Mouse (Mus musculus) kidney, embryonic 15.5 days (tissue): Measurements from ENCODE around the gene Foxg1. TPM values are rescaled to one million over a fixed set of nuclear protein-coding genes. Genes with fewer than 3 reads are reported as not detected.

Source experiments
- ATAC-seq: fragments of 200-750 bp; cut with Nextera tagmentation; replicated peaks from 2 replicates; pipeline ENCODE4 v1.8.0; 2017; ENCODE audit warnings: moderate TSS enrichment; ENCODE audit not compliant: low FRiP score
- H3K27ac ChIP-seq: fragments of 300-500 bp; sonication (generic); 2 replicates; pipeline ENCODE4 v1.5.1; 2015; ENCODE audit warnings: mild to moderate bottlenecking, inconsistent platforms
- H3K27me3 ChIP-seq: fragments of 300-500 bp; sonication (generic); 2 replicates; pipeline ENCODE4 v1.6.1; 2015; ENCODE audit warnings: inconsistent platforms
- H3K36me3 ChIP-seq: fragments of 300-500 bp; sonication (generic); 2 replicates; pipeline ENCODE4 v1.6.1; 2015; ENCODE audit warnings: inconsistent platforms
- H3K4me1 ChIP-seq: fragments of 300-500 bp; sonication (generic); 2 replicates; pipeline ENCODE4 v1.6.1; 2015; ENCODE audit warnings: inconsistent platforms
- H3K4me2 ChIP-seq: fragments of 300-500 bp; sonication (generic); 2 replicates; pipeline ENCODE4 v1.6.1; 2015; ENCODE audit warnings: moderate library complexity, mild to moderate bottlenecking, inconsistent platforms
- H3K4me3 ChIP-seq: fragments of 300-500 bp; sonication (generic); replicated peaks from 2 replicates; pipeline ENCODE4 v1.5.1; 2015; ENCODE audit warnings: mild to moderate bottlenecking, inconsistent platforms
- H3K9ac ChIP-seq: fragments of 300-500 bp; sonication (generic); 2 replicates; pipeline ENCODE4 v1.6.1; 2015; ENCODE audit warnings: mild to moderate bottlenecking, inconsistent platforms
- H3K9me3 ChIP-seq: fragments of 300-500 bp; sonication (generic); replicated peaks from 2 replicates; pipeline ENCODE4 v1.6.1; 2016; ENCODE audit warnings: inconsistent platforms
- WGBS: fragments of 180-500 bp; shearing (Covaris S2); methylation state at CpG from one replicate; pipeline ENCODE4 v1.1.7; 2015; ENCODE audit warnings: mixed read lengths; 5-methylcytosine and 5-hydroxymethylcytosine counted together
- polyA plus RNA-seq: library from polyadenylated mRNA; unstranded; fragments of >200 nt; fragmentation: Nextera tagmentation; extraction: Ambion mirVana; gene quantifications from 2 replicates; pipeline ENCODE4 v1.2.1, GENCODE M21; 2015

The Foxg1 gene
- polyA plus RNA-seq, result not detected in 2 replicates

DNA sequence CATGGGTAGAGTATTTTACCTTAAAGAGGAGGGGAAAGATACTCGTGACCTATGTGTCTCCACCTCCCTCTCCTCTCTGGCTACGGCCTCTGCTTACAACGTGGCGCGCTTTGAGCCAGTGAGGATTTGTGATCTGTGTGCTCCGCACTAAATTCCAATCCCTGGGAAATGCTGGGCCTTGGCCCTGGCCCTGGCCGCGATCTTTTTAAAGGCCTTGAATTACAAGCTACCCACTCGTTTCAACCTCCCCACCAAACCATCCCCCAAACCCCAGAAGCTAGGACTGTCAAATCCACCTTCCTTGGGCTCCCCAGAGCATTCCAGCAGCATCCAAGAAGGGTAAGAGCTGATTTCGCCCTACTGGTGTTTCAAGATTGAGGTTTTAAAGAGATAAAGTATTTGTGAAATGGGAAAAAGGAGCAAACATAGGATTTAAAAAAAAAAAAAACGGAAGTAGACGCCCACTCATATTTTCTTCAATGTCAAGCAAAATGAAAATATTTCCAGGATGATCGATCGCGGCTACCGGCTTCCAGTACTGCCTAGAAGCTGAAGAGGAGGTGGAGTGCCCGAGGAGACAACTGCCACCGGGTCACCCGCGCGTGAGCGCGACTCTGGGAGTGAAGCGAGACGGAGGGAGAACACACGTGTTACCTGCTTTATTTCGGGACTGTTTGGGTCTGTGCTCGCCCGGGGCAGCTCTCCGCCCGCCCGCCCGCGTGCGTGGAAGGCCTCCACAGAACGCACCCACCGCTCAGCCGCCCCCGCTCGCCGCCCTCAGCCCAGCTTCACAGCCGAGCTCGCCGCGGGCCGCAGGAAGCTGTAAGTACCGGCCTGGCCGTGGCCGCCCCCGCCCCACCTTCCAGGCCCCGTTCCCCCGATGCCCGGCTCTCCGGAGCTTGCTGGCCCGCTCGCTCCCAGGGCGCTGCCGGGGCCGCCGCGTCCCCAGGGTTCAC lies at the start of gene Foxg1:
Foxg1 (plus strand) TSS at position 96 of the 956 bp plus-strand sequence.
- H3K4me3 ChIP-seq, result peak within 1 kb of the TSS; percentile 38
- H3K4me1 ChIP-seq, result peaks cover 14% of the 10 kb centered on the region
- 1% methylated on average over 58 of the region's 61 CpGs for whole genome bisulfite sequencing
- no peak within 1 kb of the TSS for H3K27ac ChIP-seq
- H3K36me3 ChIP-seq, result no peaks in the 10 kb centered on the region
- no peak within 1 kb of the TSS for H3K9ac ChIP-seq
- H3K27me3 ChIP-seq, result peaks cover 91% of the 10 kb centered on the region
- no peak; the same call in 1 of the 2 replicates for ATAC-seq
- H3K9me3 ChIP-seq, result no peaks in the 10 kb centered on the region
- peak within 1 kb of the TSS; percentile 56 for H3K4me2 ChIP-seq

DNA sequence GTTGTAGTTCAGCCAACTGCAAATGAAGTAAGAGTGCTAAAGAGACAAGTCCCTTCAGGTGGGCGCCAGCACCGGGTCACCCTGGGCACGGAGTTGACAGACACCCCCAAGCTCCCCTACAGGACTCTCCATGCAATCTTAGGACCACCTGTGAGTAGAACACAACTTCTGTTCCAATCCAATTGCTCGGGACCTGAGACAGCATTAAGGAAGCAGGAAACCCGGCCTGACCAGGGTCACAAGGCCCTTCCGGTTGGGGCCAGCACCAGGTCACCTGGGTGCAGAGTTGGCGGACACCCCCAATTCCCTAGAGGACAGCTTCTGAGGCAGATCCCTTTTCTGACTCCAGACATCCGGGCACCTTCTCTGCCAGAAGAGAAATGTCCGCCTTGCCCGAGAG lies 32.8 kb upstream of the Foxg1 start:
- no peak overlapping the region for H3K4me3 ChIP-seq
- H3K36me3 ChIP-seq, result no peaks in the 10 kb centered on the region
- no peaks in the 10 kb centered on the region for H3K9me3 ChIP-seq
- H3K4me1 ChIP-seq, result no peaks in the 10 kb centered on the region
- no peak for ATAC-seq
- no peak overlapping the region for H3K27ac ChIP-seq
- WGBS, result 85% methylated on average over 10 of the region's 10 CpGs
- H3K9ac ChIP-seq, result no peak overlapping the region
- no peak overlapping the region for H3K4me2 ChIP-seq
- H3K27me3 ChIP-seq, result no peaks in the 10 kb centered on the region

DNA sequence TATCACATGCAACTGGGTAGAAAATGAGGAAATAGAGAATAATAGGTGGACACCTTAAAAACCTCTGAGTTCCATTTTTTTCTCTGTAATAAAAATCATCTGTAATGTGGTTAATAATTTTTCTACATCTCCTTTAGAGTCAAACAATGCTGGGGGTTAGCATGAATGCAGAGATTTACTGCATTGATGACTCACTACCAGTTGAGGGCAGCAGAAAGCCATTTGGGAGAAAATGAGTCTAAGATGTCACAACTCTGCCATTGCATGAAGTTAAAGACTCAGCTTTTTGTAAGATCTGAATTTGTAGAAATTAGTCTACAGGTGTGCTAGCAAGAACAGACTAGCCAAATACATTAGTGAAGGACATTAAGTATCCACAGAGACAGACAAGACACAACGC lies 13.5 kb upstream of the Foxg1 start:
- no peak overlapping the region for H3K27ac ChIP-seq
- H3K4me2 ChIP-seq, result no peak overlapping the region
- peaks cover under 1% of the 10 kb centered on the region; the same call in 1 of the 2 replicates for H3K4me1 ChIP-seq
- WGBS, result 57% methylated on average over 1 of the region's 1 CpGs
- no peak overlapping the region for H3K9ac ChIP-seq
- no peak overlapping the region for H3K4me3 ChIP-seq
- H3K36me3 ChIP-seq, result no peaks in the 10 kb centered on the region
- H3K27me3 ChIP-seq, result peaks cover 50% of the 10 kb centered on the region
- no peaks in the 10 kb centered on the region for H3K9me3 ChIP-seq
- ATAC-seq, result no peak

DNA sequence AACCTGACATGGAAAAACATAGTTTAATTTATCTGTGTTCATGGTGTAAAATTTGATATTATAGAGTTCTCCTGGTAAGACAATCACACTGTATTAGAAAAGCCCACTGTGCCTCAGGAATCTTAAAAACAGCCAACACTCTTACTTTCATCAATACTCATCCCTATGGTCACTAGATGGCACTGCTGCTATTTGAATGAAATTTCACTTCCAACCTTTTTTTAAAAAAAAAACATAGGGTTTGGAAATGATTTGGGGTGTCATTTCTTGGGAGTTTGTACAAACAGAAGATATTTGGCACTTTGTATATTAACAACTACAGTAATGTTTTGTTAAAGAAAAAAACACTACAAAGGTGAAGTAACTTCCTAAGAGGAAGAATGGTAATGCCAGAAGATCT lies 10.3 kb upstream of the Foxg1 start:
- Histone ChIP-seq H3K36me3 (no peaks in the 10 kb centered on the region), H3K4me1 (peaks cover 8% of the 10 kb centered on the region; the same call in 1 of the 2 replicates), H3K9ac (no peak overlapping the region), H3K27me3 (peaks cover 76% of the 10 kb centered on the region), H3K4me2 (no peak overlapping the region), H3K27ac (no peak overlapping the region), H3K9me3 (no peaks in the 10 kb centered on the region), H3K4me3 (no peak overlapping the region)
- ATAC-seq, result no peak

DNA sequence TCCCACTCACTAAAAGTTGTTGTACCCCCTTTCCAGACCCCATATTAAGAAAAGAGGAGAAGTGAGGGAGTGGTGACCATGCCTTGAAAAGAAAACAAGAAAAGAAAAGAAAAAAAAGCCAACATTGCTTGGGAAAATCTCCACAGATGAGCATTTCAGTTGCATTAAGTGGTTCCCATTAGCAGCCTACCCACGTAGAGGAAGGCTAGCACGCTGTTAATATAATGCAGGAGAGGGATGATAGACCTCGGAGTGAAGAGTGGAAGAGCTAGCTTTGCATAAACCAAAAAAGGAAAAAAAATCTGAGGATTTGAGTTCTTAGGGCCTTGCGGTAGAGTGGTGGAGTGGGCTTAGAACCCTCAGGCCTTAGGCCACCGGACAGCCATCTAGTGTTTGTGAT lies 9.3 kb upstream of the Foxg1 start:
- H3K4me2 ChIP-seq, result no peak overlapping the region
- peaks cover 8% of the 10 kb centered on the region; the same call in 1 of the 2 replicates for H3K4me1 ChIP-seq
- no peak overlapping the region for H3K27ac ChIP-seq
- peaks cover 86% of the 10 kb centered on the region for H3K27me3 ChIP-seq
- H3K9me3 ChIP-seq, result no peaks in the 10 kb centered on the region
- 6% methylated on average over 5 of the region's 5 CpGs for WGBS
- ATAC-seq, result no peak
- H3K9ac ChIP-seq, result no peak overlapping the region
- no peak overlapping the region for H3K4me3 ChIP-seq
- no peaks in the 10 kb centered on the region for H3K36me3 ChIP-seq

DNA sequence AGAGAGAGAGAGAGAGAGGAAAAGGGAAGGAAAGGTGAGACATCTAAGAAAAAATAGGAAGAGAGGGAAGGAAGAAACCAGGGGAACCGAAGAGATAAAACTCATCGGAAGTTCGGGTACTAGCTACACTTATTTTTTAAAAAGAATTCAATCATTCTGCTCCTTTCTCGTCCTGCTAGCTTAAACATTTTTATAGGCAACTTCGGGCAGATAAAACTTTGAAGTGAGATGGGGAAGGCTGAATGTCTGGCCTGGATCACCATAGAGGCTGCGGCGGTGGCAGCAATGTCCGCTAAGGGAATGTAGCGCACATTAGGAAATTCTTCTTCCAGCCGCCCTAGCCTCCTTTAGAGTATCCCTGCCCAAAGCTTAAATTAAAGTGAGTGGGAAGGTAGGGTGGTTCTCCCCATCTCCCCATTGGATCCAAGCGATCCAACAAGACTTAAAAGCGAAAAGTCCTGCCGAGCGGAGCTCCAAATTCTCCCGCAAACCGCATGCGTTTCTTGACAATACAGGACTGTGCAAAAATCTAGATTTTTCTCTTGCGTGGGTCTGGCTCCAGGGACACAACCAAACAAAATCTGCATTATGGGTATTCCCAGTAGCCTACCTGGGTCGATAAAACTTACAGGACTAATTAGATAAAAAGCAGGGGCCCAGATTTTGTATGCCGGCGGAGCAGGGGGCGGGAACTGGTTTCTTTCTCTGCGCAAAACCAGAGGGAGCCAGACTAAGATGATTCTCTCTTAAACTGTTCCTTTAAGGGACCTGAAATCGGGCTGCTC lies 8.4 kb upstream of the Foxg1 start:
- Histone ChIP-seq H3K4me1 (peaks cover 8% of the 10 kb centered on the region; the same call in 1 of the 2 replicates), H3K27ac (no peak overlapping the region), H3K4me2 (peak overlapping the region; percentile 50), H3K9ac (no peak overlapping the region), H3K4me3 (peak overlapping the region; percentile 26), H3K36me3 (no peaks in the 10 kb centered on the region), H3K9me3 (no peaks in the 10 kb centered on the region), H3K27me3 (peaks cover 94% of the 10 kb centered on the region)
- under 1% methylated on average over 24 of the region's 24 CpGs for WGBS
- no peak for ATAC-seq

DNA sequence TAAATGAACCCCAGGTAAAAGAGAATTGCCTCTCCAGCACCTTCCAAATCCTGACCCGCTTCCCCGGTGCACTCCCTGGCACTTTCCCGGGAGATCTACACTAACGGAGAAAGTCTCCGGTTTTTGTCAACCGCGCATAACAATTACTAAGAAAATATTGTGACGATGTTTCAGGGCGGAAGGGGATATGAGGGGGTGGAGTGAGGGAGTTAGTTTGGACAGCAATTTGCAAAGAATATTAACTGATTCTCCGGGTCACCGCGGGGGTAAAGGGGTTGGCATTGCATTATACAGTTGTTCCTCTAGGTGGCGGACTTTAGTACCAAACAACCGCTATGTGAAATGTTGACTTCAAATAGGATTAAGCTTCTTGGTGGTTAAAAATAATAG lies 7.9 kb upstream of the Foxg1 start:
- H3K36me3 ChIP-seq, result no peaks in the 10 kb centered on the region
- H3K4me1 ChIP-seq, result peaks cover 8% of the 10 kb centered on the region; the same call in 1 of the 2 replicates
- ATAC-seq, result no peak
- H3K4me3 ChIP-seq, result peak overlapping the region; percentile 26
- WGBS, result under 1% methylated on average over 14 of the region's 14 CpGs
- no peaks in the 10 kb centered on the region for H3K9me3 ChIP-seq
- H3K4me2 ChIP-seq, result peak overlapping the region; percentile 50
- no peak overlapping the region for H3K27ac ChIP-seq
- no peak overlapping the region for H3K9ac ChIP-seq
- H3K27me3 ChIP-seq, result peaks cover 94% of the 10 kb centered on the region

DNA sequence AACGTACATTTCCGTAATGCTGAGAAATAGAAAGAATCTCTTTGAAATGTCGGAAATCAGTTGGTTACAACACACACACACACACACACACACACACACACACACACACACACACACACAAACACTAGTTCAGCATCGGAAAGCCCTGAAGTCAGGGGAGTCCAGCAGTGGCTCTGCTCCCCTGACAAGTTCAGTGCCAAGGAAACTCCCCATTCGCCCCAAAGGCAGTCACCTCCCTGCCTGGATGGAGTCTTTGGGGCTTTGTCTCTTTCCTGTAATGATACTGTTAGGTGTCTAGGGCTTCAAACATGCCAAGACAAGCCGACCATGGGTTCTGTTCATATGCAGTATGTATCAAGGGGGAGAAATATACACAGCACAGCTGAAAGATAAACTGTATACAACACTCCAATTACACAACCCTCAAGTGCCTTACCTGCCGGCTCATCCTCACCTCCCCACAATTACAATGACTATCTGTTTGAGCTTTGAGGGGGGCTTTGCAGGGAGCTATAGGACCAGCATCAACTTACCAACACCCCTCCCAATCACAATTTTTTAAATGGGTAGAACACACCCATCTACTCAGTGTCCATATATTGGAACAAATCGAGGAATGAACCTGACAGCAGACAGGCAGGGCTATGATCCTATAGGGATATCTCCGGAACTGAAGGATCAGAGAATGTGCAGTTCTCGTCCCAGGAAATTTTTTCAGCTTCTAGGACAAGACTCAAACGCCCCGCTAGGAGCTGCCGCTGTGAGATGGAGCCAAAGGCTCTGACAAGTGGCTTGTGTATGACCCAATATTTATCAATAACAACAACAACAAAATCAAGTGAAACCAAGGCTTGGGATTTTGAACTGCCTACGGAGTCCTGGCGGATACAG lies 6.8 kb upstream of the Foxg1 start:
- WGBS, result 2% methylated on average over 15 of the region's 15 CpGs
- H3K27me3 ChIP-seq, result peaks cover 95% of the 10 kb centered on the region
- no peak overlapping the region for H3K4me3 ChIP-seq
- no peak overlapping the region for H3K9ac ChIP-seq
- no peaks in the 10 kb centered on the region for H3K36me3 ChIP-seq
- no peak overlapping the region for H3K4me2 ChIP-seq
- peaks cover 8% of the 10 kb centered on the region; the same call in 1 of the 2 replicates for H3K4me1 ChIP-seq
- no peak for ATAC-seq
- no peaks in the 10 kb centered on the region for H3K9me3 ChIP-seq
- H3K27ac ChIP-seq, result no peak overlapping the region

DNA sequence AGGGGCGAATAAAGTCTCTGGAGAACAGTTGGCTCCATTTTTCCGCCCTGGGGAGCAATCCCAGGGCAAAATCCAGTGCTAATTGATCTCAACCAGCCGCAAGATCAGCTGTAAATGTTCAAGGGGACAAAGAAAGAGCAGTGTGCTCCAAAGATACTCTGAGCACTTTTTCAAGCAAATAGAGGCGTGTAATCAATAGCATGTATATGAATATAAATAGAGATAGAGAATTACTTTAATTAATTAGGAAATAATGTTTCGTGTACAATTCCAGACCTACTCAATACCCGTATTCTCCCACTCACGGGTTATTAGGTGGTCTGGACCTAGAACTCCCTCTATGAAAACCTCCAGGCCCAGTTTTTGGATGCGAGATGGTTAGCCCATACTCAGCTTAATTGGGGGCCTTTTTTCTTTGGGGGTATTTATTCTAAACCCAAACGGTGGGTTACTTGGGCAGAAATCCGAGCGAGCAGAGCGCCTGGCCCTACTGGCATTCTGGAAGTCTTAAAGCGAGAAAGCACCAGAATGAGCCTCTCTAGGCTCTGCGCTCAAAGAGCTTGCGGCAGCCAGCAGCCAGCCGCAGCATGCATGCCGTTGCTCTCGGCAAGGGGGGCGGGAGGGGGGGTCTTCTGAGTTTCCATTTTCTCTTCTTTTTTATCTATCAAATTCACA lies 6.0 kb upstream of the Foxg1 start:
- H3K27me3 ChIP-seq, result peaks cover 95% of the 10 kb centered on the region
- H3K4me3 ChIP-seq, result no peak overlapping the region
- H3K27ac ChIP-seq, result no peak overlapping the region
- H3K4me1 ChIP-seq, result peaks cover 8% of the 10 kb centered on the region; the same call in 1 of the 2 replicates
- H3K9me3 ChIP-seq, result no peaks in the 10 kb centered on the region
- H3K4me2 ChIP-seq, result no peak overlapping the region
- 1% methylated on average over 19 of the region's 19 CpGs for WGBS
- H3K9ac ChIP-seq, result no peak overlapping the region
- no peak for ATAC-seq
- no peaks in the 10 kb centered on the region for H3K36me3 ChIP-seq

DNA sequence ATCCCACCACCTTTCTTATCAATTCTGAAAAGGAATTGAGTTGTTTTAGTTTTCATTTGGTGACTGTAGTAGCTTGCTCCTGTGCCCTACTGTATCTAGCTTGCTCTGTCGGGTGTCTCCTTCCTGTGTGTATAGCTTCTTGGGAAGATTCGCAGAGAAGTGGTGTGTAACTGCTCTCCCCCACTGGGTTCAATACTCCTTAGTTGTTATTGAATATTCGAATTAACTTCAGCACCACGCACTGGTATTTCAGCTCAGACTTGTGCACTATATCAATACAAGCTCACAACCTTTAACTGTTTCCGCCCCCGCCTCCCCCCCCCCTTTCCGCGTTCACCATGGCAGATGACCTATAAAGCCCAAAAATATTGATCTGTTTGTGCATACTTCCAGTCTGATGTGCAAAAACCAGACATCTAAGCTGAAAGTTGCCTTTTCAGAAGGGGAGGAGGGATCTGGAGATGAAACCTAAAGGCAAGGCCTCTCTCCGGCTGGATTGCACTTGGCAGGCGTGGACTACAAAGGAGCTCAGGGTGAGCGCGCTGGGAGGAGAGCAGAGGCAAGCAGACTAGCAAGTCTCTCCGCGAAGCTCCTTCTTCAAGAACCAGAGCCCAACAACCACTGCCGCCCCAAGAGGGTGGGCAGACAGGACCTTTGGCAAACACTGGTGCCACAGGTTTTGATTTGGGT lies 5.0 kb upstream of the Foxg1 start:
- H3K9ac ChIP-seq, result no peak overlapping the region
- no peak overlapping the region for H3K4me3 ChIP-seq
- 1% methylated on average over 15 of the region's 15 CpGs for WGBS
- H3K4me1 ChIP-seq, result peaks cover 8% of the 10 kb centered on the region; the same call in 1 of the 2 replicates
- H3K4me2 ChIP-seq, result no peak overlapping the region
- no peak overlapping the region for H3K27ac ChIP-seq
- no peaks in the 10 kb centered on the region for H3K9me3 ChIP-seq
- ATAC-seq, result no peak
- H3K27me3 ChIP-seq, result peaks cover 97% of the 10 kb centered on the region
- H3K36me3 ChIP-seq, result no peaks in the 10 kb centered on the region
